Mouse (Mus musculus): Measurements from ENCODE around the gene Srrm4.

DNA sequence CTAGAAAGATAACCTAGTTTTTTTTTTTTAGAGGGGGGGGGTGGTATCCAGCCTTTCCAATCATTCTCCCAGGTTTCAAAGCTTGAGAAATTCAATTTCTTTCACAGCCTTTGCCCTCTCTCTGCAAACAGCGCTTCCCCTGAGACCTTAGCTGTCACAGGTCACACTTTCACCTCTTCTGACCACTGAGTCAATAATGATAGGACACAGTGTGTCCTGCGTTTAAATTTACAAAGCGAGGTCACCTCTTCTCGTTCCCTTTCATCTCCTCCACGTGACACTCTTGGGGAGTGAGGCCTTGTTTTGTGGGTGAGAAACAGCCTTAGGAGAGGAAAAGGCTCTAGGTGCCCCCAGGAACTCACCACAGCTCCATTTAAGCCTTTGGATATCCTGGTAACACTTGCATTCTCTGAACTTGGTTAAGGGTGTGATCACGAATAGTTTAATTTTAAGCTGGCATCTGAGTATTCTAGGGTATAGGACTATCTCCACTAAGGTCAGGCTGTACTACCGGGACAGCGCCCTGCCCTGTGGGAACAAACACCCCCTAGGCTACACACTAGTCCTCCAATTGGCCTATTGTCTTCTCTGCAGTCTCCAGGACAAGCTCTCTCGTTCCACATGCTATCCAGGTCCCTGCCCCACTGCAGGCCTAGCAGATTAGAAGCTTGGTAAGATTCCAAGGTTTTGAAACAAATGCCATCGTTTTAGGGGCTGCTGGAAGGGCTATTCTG, 145.8 kb downstream of the Srrm4 start:
- TF ChIP-seq POLR2A (IDR thresholded peaks at IDR 0.05; ENCODE audit: control insufficient read depth, low read depth, low read length) (no peak), CTCF (IDR thresholded peaks at IDR 0.05; ENCODE audit: control insufficient read depth, insufficient read depth, insufficient replicate concordance, low read depth, low read length) (no peak)

All from testis, adult 2 months (tissue).